Mouse (Mus musculus) neural tube, embryonic 10.5 days (tissue): ENCODE data around the gene Acad8.
A peak's percentile ranks its signal among the peaks of the same experiment; 100 is the strongest.

Experiments
- DNase-seq: peaks from one replicate; pipeline ENCODE4 v3.0.0-alpha.2; 2017; ENCODE audit warnings: low spot score; ENCODE audit errors: extremely low spot score

Gene Acad8

DNA sequence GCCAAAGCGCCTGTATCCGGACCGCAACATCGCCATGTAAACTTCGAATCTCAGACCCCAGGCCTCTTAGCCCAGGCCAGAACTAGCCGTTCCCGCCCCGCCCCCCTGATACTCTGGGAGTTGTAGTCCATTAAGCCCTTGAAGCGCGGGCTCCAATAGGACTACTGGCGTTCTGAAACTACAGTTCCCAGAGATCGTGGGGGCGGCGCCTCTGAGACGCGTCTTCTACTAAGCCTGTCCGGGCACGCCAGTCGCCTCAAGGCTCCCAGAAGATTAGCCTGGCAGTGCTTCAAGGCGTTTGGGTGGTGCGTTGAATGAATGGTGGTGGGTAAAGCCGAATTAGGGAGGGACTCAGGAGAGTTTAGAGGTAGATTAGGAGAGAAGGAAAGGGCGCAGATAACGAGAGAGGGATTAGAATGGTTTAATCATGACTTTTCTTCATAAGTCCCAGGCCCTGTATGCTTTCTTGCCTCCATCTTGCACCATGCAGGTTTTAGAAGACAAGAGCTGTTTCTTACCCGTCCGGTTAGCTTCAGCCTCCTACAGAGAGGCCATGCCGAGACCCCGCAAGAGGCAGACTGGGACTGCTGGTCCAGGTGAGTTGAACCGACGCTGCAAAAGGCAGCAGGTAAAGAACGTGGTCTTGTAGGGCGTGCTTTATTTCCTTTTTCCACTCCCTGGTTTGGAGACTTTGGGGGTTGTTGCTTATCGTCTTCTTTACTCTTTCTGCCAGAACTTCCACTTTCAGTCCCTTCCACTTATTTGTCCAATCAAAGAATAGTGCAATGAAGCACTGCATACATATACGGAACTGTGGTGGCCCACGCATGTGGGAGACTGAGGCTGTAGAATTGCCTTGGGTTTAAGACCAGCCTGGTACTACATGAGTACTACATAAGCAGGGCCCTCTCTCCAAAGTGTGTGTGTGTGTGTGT, at the start of gene Acad8, which contains the start of gene Thyn1:
Gene Acad8 (minus strand): TSS at position 106 of the 935 bp plus-strand sequence.
Gene Thyn1 (plus strand): TSS at position 250 of the 935 bp plus-strand sequence.
- peak; percentile 95 for DNase-seq

DNA sequence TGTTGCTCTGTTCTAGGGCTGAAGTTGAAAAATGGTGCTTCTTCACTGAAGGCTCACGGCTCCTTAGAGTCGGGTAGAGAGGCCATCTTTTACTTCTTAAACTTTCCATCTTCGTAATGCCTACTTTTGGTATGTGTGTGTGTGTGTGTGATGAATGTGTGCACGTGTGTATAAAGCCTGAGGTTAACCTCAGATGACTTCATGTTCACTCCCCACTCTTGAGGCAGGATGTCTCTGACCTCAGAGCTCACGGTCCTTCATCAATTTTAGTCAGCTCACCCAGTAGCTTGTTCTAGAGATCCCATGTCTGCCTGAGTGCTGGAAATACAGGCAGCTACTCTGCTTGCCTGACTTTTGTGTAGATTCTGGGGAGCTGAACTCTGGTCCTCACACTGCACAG, 44.5 kb upstream of the Acad8 start:
- DNase-seq = no peak

DNA sequence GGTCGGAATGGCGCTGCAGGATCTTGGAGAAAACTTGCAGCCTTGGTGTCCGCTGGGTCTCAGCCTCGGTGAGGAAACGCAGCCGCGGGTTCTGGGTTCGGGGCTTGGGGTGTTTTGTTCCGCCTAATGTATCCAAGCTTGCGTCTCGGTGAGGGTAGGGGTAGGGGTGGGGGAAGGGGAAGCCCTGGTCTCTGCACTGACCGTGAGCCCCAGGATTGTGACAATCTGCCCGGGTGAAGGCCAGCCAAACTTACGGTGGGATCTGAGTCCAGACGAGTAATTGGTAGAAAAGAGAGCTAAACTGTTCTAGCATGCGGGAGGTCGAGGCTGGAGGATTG, 31.4 kb upstream of the Acad8 start:
- no peak for DNase-seq

DNA sequence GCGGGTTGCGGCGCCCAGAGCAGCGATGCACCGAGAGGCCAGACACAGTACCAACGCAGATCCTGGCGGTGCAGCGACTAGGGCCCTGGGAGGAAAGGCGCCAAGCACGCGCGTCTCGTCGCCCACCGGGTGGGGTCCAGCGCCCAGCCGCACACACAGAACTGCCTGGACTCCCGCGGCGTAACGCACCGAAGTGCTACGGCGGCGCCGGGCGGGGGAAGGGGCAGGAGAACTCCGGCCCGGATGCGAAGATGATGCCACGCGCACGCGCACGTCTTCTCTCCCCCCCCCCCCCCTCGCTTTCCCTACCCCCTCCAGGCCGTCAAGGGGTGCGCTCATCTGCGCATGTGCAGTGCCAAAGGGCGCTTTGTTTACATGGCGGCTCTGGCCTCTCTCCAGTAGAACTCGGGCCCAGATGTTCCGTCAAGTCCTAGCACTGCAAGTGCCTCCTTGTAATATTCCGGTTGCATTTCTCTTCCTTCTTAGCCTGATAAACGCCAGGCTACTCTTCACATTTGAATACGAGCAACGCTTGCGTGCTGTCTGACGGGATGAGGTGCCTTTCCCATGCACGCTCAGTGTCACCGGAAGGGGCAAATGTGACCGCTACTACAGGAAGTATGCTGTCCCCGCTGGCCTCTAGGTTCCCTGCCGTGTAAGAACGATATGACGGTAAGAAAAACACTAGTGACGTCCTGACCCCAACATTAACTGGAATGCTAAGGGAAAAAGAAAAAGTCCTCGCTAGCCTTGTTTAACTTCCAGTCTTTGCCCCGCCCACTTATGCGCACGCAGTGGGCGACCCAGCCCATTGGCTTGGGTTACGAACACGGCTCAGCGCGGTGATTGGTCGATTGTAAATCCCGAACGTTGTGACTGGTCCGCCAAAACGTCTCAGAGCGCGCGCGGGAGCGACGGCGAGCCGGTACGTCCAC, 30.7 kb upstream of the Acad8 start, which contains the start of the genes Vps26b and Ncapd3:
Gene Vps26b (minus strand): TSS at position 238 of the 935 bp plus-strand sequence.
Gene Ncapd3 (plus strand): TSS at position 348 of the 935 bp plus-strand sequence.
- peak; percentile 97 for DNase-seq

DNA sequence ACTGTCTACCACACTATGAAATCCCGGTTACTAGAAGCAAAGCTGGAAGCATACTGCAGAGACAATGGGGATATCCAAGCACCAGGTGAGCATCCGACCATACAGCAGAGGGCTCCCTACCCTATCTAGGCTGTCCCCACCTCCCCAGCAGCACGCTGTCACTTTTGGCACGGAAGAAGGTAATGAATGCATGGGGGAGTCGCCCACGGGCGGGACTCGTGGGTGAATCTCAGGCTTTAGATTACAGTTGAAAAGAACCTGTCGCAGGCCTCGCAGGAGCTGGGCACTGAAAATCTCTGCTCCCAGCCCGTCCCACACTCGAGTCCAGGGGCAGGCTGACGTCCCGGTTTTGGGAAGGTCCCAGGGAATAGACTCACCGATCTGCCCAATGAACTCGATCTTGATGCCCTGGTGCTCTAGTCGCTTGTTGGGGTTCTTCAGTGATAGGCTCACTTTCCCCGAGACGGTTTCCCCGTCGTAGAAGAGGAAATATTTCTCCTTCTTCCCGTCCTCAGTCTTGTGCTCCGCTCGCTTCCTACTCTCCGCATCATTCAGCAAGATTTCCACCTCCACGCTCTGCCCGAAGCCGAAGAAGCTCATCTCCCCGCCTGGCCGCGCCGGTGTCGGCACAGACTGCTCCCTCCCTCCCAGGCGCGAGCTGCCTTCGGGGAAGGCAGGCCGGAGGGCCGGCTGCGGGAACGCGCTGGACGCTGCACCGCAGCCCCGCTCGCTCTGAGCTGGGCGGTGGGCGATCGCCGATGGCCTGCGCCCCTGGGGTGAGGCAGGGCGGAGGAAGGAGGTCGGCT, 29.9 kb upstream of the Acad8 start:
- DNase-seq = no peak

DNA sequence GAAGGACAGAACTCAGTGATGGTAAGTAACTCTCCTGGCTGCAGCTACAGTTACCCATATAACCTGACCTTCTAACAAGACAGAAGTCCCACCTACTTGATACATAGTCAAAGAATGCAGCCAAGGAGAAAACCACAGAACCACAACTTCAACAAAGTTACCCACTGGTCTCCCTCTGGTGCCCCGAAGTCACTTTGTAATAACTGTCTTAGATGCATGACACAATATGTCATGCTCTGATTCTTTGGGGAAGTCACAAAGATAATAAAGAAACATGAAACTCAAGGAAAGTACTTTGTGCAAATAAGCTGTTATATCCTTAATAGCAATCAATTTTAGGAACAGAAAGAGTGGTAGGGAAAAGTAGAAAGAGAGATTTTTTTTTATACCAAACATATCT, 27.3 kb upstream of the Acad8 start:
- no peak for DNase-seq

DNA sequence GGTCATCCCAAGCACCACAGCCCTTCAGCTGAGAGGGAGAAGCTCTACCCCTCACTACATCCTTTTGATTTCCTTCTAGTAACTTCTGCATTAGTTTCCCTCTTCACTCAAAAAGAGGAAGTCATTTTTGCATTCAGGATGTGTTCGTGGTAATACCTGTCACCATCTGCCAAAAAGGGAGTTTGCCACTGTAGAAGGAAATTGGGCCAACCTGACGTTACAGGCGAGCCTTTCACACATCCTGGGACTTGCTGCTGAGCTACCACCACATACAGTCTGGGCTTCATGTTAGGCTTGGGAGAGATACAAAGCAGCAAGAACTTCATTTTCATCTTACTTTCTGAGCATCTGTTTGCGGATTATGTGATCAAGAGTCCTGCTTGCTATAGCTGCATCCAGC, 24.3 kb upstream of the Acad8 start:
- no peak for DNase-seq

DNA sequence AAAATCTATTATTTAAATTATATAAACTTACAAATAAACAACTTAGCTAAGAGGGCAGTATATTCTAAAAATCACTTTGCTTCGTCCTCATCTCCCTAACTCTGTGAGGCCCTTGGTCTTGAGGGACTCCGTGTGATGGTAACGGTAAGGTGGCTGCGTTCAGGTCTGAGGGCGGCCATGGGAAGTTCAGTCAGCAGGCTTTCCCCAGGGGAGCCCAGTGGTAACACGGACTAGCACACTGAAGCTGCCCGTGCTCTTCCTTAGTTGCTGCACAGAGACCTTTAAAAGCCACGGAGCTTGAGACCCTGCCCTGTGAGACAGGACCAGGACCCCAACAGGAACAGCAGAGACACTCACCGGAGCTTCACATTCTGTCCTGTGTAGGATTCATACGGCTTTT, 19.6 kb upstream of the Acad8 start:
- no peak for DNase-seq

DNA sequence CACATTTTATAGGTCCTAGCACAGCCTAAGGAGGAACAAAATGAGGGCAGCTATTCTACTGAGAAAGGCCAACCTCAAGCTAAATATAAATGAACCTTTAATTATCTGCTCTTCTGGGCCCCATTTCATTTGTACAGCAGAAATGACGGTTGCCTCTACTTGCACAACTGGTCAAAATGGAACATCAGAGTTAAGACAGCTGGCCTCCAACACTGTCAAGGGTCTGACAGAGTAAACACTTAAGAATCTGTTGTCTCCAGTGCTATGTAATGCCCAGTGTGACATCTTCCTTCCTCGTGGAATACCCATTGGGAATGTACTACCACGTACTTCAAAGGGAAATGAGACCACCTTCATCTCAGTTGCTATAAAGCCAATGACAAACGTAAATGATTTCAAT, 12.2 kb upstream of the Acad8 start:
- DNase-seq = no peak

DNA sequence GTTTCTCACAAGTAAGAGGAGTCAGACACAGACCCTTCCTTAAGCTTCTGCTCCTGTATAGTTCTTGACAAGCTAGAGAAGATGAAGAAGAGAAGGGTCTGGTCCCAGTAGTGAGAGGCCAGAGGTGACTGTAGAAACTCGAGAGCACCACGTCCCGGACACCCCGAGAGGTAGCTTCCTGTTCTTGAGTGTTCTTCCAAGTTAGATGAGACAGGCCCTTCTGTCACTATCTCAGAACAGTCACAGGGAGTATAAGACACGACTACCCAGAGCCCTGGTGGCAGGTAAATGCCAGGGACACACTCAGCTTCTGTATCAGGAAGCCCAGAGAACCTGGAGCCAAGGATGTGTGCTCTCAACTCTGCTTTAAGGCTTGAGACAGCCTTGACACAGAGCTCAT, 9.9 kb upstream of the Acad8 start:
- no peak for DNase-seq

DNA sequence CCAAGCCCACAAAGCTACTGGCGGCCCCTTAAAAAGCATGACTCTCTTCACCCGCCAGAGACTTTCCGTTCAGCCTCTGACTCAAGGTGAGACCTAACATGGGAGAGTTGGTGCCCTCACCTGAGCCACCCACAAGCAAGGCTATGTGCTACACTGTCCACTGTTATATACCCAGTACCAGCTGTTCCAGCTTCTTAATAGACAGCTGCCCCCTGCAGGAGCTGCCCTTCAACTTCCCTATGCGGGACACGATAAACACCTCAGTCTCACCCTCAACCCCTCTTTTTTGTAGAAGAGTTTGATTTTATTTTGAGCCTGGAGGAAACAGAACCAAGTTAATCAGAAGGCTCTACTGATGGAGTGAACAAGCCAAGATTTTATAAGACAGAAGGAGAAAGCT, 7.5 kb upstream of the Acad8 start:
- no peak for DNase-seq

DNA sequence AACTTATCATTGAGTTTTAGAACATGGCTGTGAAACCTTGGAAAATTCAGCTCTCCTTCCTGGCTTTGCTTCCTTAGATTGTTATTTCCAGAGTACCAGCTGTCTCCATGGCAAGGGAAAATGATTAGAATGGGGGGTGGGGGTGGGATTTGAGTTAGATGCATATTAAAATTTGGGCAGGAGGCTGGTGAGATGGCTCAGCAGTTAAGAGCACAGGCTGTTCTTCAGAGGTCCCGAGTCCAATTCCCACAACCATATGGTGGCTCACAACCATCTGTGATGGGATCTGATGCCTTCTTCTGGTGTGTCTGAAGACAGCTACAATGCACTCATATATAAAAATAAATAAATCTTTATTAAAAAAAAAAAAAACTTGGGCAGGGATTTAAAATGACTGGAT, 6.6 kb upstream of the Acad8 start:
- DNase-seq = no peak

DNA sequence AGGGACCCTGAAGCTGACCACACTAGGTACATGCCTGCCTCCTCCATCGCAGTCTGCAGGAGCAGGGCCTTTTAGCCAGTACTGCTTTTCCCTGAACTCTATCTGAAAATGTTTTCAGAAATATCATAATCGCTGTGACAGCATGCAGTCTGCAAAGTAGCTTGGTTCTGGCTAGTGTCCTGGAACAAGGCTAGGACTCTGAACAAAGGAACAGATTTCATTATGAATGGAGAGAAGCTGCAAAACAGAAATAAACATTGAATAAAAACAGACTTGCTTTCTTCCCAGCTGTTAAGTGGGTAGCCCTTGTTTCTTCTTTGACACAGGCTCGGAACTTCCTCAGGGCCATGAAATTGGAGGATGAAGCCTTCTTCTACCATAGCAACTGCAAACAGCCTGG, 5.9 kb upstream of the Acad8 start:
- DNase-seq = no peak

DNA sequence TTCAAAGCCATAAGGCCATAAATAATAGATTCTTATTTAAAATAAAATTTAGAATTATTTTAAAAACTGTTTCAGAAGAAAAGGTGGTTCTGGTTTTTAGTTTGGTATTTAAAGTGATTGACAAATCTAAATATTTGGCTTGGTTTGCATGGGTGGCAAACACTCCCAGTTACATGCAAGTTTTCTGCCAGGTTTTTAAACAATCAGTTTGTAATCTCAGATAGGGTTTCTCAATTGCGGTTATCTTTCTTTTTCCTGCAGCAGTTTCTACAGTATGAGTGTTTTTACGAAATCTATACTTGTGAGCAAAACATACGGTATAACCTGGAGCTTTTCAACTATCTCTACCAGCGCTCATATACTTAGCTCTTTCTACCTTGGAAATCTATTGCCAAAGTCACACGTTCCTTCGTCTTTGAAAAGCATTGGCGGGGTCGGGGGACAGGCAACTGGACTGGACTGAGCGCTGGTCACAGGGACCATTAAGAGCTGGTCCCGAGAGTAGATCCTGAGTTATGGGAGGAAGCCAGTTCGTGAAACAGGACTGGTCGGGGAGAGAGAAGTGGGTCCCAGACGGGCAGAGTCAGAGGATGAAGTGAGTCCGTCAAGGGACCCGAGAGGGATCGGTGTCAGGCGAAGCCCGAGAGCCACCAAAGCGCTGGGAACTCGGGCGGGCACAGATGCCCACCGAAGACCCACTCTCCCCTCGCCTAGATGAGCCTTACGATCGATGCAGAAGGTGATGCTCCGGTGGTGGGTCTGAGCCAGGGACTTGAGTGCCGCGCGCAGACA, 501 bp downstream of the Acad8 start:
- DNase-seq = no peak

DNA sequence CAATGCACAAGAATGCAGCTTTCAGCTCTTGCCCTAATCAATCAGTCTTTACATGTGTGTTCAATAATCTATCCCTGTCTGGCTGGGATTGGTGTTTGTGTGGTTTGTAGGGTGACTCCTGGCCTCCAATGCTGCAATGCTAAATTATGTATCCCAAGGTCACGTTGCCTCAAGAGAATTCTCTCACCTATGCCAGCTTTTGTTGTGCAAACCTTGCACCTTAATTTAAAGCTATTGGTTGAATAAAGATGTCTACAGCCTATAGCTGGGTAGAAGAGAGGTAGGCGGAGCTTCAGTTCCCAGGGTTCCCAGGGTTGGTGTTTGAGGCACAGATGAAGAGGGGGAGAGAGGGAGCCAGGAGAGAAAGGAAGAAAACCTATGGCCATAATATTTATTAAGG, 1.9 kb downstream of the Acad8 start:
- DNase-seq = no peak

DNA sequence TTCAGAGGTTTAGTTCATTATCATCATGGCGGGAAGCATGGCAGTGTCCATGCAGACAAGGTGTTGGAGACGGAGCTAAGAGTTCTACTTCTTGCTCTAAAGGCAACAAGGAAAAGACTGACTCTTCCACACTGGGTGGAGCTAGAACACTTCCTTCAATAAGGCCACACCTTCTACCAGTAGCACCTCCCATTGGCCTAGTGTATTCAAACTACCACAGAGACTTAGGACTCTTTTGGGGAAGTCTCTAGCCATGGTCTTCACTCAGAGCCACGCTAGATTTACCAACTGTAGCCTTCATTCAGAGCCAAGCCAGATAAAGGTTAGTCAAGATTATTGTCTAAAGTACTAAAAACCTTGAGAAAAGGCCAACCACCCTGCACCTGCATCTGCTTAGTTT, 2.3 kb downstream of the Acad8 start:
- no peak for DNase-seq

DNA sequence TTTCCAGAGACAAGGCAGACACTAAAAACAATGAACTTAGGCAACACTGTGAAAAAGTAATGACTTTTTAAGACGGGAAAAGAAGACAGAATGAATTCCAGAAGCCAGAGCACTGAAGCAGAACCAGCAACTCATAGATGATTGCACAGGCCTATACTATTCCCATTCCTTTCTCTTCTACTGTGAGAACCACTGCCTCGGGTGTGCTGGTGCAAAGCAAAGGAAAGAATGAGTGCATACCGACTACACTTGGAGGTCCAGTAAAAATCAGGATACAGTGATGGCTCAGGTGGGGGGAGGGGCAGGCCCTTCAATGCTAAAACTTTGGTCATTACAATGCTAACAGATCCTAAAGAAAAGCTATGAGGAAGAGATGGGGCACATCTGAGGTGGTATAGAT, 5.5 kb downstream of the Acad8 start:
- DNase-seq = no peak

DNA sequence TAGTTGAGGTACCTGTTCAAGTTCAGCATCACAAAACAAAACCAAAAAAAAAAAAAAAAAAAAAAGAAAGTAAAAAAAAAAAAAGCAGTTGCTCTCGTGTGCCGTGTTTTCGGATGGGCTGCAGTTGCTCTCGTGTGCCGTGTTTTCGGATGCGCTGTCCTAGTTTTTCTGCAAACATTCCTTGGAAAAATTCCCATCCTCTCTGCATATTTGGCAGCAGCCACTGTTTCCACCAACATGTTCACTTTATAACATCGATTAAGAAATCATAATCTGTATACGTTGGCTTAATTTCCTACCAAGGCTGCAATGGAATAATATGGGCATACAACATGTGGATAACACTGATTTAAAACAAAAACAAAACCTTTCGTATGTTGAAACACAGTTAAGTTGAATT, 6.2 kb downstream of the Acad8 start:
- no peak for DNase-seq

DNA sequence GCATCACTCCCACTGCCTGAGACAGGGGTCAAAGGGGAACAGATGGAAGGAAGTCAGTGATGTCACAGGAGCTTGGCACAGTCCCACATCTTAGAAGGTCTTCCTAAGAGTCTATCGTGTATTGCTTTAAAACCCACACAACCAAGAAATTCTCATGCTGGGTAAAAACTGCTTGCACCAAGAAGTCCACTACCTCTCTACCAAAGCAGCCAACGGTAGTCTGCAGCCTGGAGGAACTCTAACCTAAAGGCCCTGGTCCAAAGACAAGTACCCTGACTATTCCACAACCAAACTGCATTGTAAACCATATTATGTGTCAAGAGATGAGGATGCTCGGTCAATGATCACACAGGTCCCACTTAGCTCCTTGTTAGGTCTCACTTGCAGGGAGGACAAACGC, 9.2 kb downstream of the Acad8 start:
- no peak for DNase-seq

DNA sequence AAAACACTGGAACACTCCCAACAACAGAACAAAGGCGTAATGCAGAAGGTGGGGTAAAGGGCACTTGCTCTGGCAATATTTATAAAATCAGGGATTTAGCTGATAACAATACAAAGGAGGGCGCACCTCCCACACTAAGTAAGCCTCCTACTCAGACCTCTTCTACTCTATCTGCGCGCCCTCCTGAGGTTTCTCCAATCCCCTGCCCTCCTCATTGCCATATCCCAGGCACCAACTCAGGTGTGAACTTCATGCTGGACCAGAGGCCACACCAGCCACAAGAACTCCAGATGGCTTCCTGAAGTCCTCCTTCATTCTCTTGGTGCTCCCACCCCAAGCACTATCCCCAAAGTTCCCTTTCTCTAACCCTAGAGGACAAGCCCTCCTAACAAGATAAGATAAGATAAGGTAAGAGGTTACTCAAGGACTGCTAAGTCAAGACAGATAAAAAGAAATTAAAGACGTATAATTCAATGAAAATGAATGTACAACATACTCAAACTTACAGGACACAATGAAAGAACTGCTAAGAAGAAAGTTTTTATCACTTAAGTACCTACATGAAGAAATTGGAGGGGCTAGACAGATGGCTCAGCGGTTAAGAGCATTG, 13.6 kb downstream of the Acad8 start:
- no peak for DNase-seq
